Mouse (Mus musculus) hindbrain, embryonic 10.5 days (tissue): ENCODE measurements around the gene Dhrs2. TPM values are rescaled to one million over a fixed set of nuclear protein-coding genes. Genes with fewer than 3 reads are reported as not detected.

Experiments used
- DNase-seq: peaks from one replicate; pipeline ENCODE4 v3.0.0-alpha.2; 2017; ENCODE audit warnings: low spot score
- H3K27ac ChIP-seq: fragments of 300-500 bp; sonication (generic); 2 replicates; pipeline ENCODE4 v1.5.1; 2016; ENCODE audit warnings: mild to moderate bottlenecking, moderate library complexity
- H3K27me3 ChIP-seq: fragments of 300-500 bp; sonication (generic); 2 replicates; pipeline ENCODE4 v1.6.1; 2016; ENCODE audit warnings: mild to moderate bottlenecking; ENCODE audit not compliant: poor library complexity, insufficient read depth, severe bottlenecking
- H3K36me3 ChIP-seq: fragments of 300-500 bp; sonication (generic); 2 replicates; pipeline ENCODE4 v1.6.1; 2016; ENCODE audit warnings: mild to moderate bottlenecking, moderate library complexity
- H3K4me1 ChIP-seq: fragments of 300-500 bp; sonication (generic); replicated peaks from 2 replicates; pipeline ENCODE4 v1.6.1; 2016; ENCODE audit warnings: mild to moderate bottlenecking
- H3K4me3 ChIP-seq: fragments of 300-500 bp; sonication (generic); 2 replicates; pipeline ENCODE4 v1.5.1; 2016; ENCODE audit warnings: mild to moderate bottlenecking, moderate library complexity
- H3K9me3 ChIP-seq: fragments of 300-500 bp; sonication (generic); 2 replicates; pipeline ENCODE4 v1.6.1; 2016; ENCODE audit warnings: mild to moderate bottlenecking, moderate library complexity
- WGBS: fragments of 180-500 bp; shearing (Covaris S2); methylation state at CpG from one replicate; pipeline ENCODE4 v1.1.7; 2016; 5-methylcytosine and 5-hydroxymethylcytosine counted together
- polyA plus RNA-seq: library from polyadenylated mRNA; unstranded; fragments of >200 nt; fragmentation: Nextera tagmentation; extraction: Ambion mirVana; gene quantifications from 2 replicates; pipeline ENCODE4 v1.2.1, GENCODE M21; 2016

The Dhrs2 gene
- polyA plus RNA-seq, 1 experiment from 2014 or later = not detected

- WGBS = 82% methylated on average over 4 of the region's 4 CpGs
- H3K36me3 ChIP-seq = no peaks in the 10 kb centered on the region
Observed at GRCm38 (mm10) chr14:55273023-55273422, 51.2 kb downstream of the Dhrs2 start.

GRCm38 (mm10) chr14:55274810-55275209, 53.0 kb downstream of the Dhrs2 start:
- Histone ChIP-seq H3K36me3 (no peaks in the 10 kb centered on the region), H3K27me3 (no peaks in the 10 kb centered on the region), H3K27ac (no peak overlapping the region), H3K4me1 (peaks cover 9% of the 10 kb centered on the region), H3K9me3 (no peaks in the 10 kb centered on the region), H3K4me3 (no peak overlapping the region)
- DNase-seq = no peak
- WGBS = 93% methylated on average over 6 of the region's 6 CpGs

More at GRCm38 (mm10) chr14:55273023-55273422, 51.2 kb downstream of the Dhrs2 start:
- Histone ChIP-seq H3K27me3 (no peaks in the 10 kb centered on the region), H3K4me1 (peaks cover 9% of the 10 kb centered on the region), H3K4me3 (no peak overlapping the region), H3K9me3 (no peaks in the 10 kb centered on the region), H3K27ac (no peak overlapping the region)
- no peak for DNase-seq

- no peaks in the 10 kb centered on the region for H3K27me3 ChIP-seq
- 83% methylated on average over 7 of the region's 7 CpGs for WGBS
- H3K36me3 ChIP-seq = no peaks in the 10 kb centered on the region
- H3K4me1 ChIP-seq = peaks cover 9% of the 10 kb centered on the region
- H3K4me3 ChIP-seq = no peak overlapping the region
- no peak for DNase-seq
- H3K9me3 ChIP-seq = no peaks in the 10 kb centered on the region
- H3K27ac ChIP-seq = no peak overlapping the region
Observed at GRCm38 (mm10) chr14:55279322-55280069, 57.7 kb downstream of the Dhrs2 start.

Other genes with a start within 250 kb of the Dhrs2 start
- not detected in 2 replicates for gene Gm17428, start 245.1 kb upstream of the Dhrs2 start, polyA plus RNA-seq
- gene Myh7, start 227.4 kb upstream of the Dhrs2 start, polyA plus RNA-seq = 0.16 and 4.6 TPM in 2 replicates
- 73.5 and 85.9 TPM in 2 replicates for gene Ngdn, start 206.6 kb upstream of the Dhrs2 start, polyA plus RNA-seq
- 8.8 and 17.7 TPM in 2 replicates for gene Zfhx2, start 129.7 kb upstream of the Dhrs2 start, polyA plus RNA-seq
- 24.4 and 26.1 TPM in 2 replicates for gene Thtpa, start 127.2 kb upstream of the Dhrs2 start, polyA plus RNA-seq
- 14.5 and 16.3 TPM in 2 replicates for gene Ap1g2, start 115.4 kb upstream of the Dhrs2 start, polyA plus RNA-seq
- 0.75 and 1.7 TPM in 2 replicates for gene Jph4, start 105.1 kb upstream of the Dhrs2 start, polyA plus RNA-seq